Mouse (Mus musculus): ENCODE results near the gene Sdc1. TPM values are rescaled to one million over a fixed set of nuclear protein-coding genes. Genes with fewer than 3 reads are reported as not detected.

Sdc1 gene
- total and polyA plus RNA-seq, 3 experiments: 4.8 to 11.0 (median 5.7) TPM

GRCm38 (mm10) chr12:8804934-8805722, 34.0 kb downstream of the Sdc1 start:
- TF ChIP-seq CTCF (IDR thresholded peaks at IDR 0.05): no peak
- no peak for TF ChIP-seq EP300 (IDR thresholded peaks at IDR 0.05; ENCODE audit: insufficient read depth, low read depth, low read length)
- no peak for TF ChIP-seq POLR2A (IDR thresholded peaks at IDR 0.05; ENCODE audit: insufficient read depth, low read depth, low read length)
- no peak overlapping the region for H3K9ac ChIP-seq (ENCODE audit: low read depth, low read length)
- no peaks in the 10 kb centered on the region for H3K27me3 ChIP-seq (ENCODE audit: control insufficient read depth, insufficient read depth, low read length)
- no peaks in the 10 kb centered on the region for H3K4me1 ChIP-seq (ENCODE audit: control insufficient read depth, insufficient read depth, low read length)
- H3K79me2 ChIP-seq (replicated peaks; ENCODE audit: control insufficient read depth, insufficient read depth, low read length): no peaks in the 10 kb centered on the region
- WGBS: 77% methylated on average over 7 of the region's 7 CpGs
- intact Hi-C loops (cut with DNase I): no loop called here
- no peak overlapping the region for H3K4me3 ChIP-seq
- no peak overlapping the region for H3K27ac ChIP-seq
- DNase-seq: no peak
- H3K36me3 ChIP-seq (ENCODE audit: control insufficient read depth, insufficient read depth, low read length): no peaks in the 10 kb centered on the region

- Histone ChIP-seq H3K79me2 (replicated peaks; ENCODE audit: control insufficient read depth, insufficient read depth, low read length) (no peaks in the 10 kb centered on the region), H3K4me3 (no peak overlapping the region), H3K27me3 (ENCODE audit: control insufficient read depth, insufficient read depth, low read length) (no peaks in the 10 kb centered on the region), H3K9ac (ENCODE audit: low read depth, low read length) (no peak overlapping the region), H3K27ac (no peak overlapping the region), H3K36me3 (ENCODE audit: control insufficient read depth, insufficient read depth, low read length) (no peaks in the 10 kb centered on the region), H3K4me1 (ENCODE audit: control insufficient read depth, insufficient read depth, low read length) (peaks cover 2% of the 10 kb centered on the region; the same call in 1 of the 2 replicates)
- no peak for TF ChIP-seq POLR2A (IDR thresholded peaks at IDR 0.05; ENCODE audit: insufficient read depth, low read depth, low read length)
- no peak for TF ChIP-seq EP300 (IDR thresholded peaks at IDR 0.05; ENCODE audit: insufficient read depth, low read depth, low read length)
- no peak for TF ChIP-seq CTCF (IDR thresholded peaks at IDR 0.05)
- intact Hi-C loops (cut with DNase I): no loop called here
- no peak for DNase-seq
- WGBS: 59% methylated on average over 2 of the region's 2 CpGs
Measured at GRCm38 (mm10) chr12:8809086-8809485, 38.0 kb downstream of the Sdc1 start.

GRCm38 (mm10) chr12:8809626-8810025, 38.5 kb downstream of the Sdc1 start:
- no peak overlapping the region for H3K27ac ChIP-seq
- H3K4me3 ChIP-seq: no peak overlapping the region
- no peaks in the 10 kb centered on the region for H3K27me3 ChIP-seq (ENCODE audit: control insufficient read depth, insufficient read depth, low read length)
- H3K4me1 ChIP-seq (ENCODE audit: control insufficient read depth, insufficient read depth, low read length): peaks cover 2% of the 10 kb centered on the region; the same call in 1 of the 2 replicates
- TF ChIP-seq CTCF (IDR thresholded peaks at IDR 0.05) (no peak), POLR2A (IDR thresholded peaks at IDR 0.05; ENCODE audit: insufficient read depth, low read depth, low read length) (no peak)
- no peak for DNase-seq
- no peak overlapping the region for H3K9ac ChIP-seq (ENCODE audit: low read depth, low read length)
- no peaks in the 10 kb centered on the region for H3K36me3 ChIP-seq (ENCODE audit: control insufficient read depth, insufficient read depth, low read length)
- intact Hi-C loops (cut with DNase I): loop anchor here (5.0 kb wide), 1 partner anchor 37 kb away; the partner anchor contains the start of gene Sdc1
- 82% methylated on average over 6 of the region's 6 CpGs for WGBS
- H3K79me2 ChIP-seq (replicated peaks; ENCODE audit: control insufficient read depth, insufficient read depth, low read length): no peaks in the 10 kb centered on the region

- TF ChIP-seq POLR2A (IDR thresholded peaks at IDR 0.05; ENCODE audit: insufficient read depth, low read depth, low read length) (no peak), CTCF (IDR thresholded peaks at IDR 0.05) (no peak)
- H3K4me1 ChIP-seq (ENCODE audit: control insufficient read depth, insufficient read depth, low read length): peaks cover 2% of the 10 kb centered on the region; the same call in 1 of the 2 replicates
- no peak overlapping the region for H3K9ac ChIP-seq (ENCODE audit: low read depth, low read length)
- no peaks in the 10 kb centered on the region for H3K36me3 ChIP-seq (ENCODE audit: control insufficient read depth, insufficient read depth, low read length)
- no peak overlapping the region for H3K27ac ChIP-seq
- H3K27me3 ChIP-seq (ENCODE audit: control insufficient read depth, insufficient read depth, low read length): no peaks in the 10 kb centered on the region
- no peak for DNase-seq
- H3K4me3 ChIP-seq: no peak overlapping the region
- WGBS: 74% methylated on average over 2 of the region's 2 CpGs
- intact Hi-C loops (cut with DNase I): loop anchor here (5.0 kb wide), 1 partner anchor 39 kb away; the partner anchor contains the start of gene Sdc1
- no peaks in the 10 kb centered on the region for H3K79me2 ChIP-seq (replicated peaks; ENCODE audit: control insufficient read depth, insufficient read depth, low read length)
Measured at GRCm38 (mm10) chr12:8810966-8811365, 39.8 kb downstream of the Sdc1 start.

- WGBS: 57% methylated on average over 6 of the region's 6 CpGs
- DNase-seq: peak; percentile 46 to 51
- intact Hi-C loops (cut with DNase I): loop anchor here (5.0 kb wide), 1 partner anchor 39 kb away; the partner anchor contains the start of gene Sdc1
- peak; percentile 52 for TF ChIP-seq CTCF (IDR thresholded peaks at IDR 0.05)
- no peak for TF ChIP-seq EP300 (IDR thresholded peaks at IDR 0.05; ENCODE audit: insufficient read depth, low read depth, low read length)
- no peak overlapping the region for H3K27ac ChIP-seq
- H3K4me1 ChIP-seq (ENCODE audit: control insufficient read depth, insufficient read depth, low read length): peaks cover 2% of the 10 kb centered on the region; the same call in 1 of the 2 replicates
- no peak overlapping the region for H3K9ac ChIP-seq (ENCODE audit: low read depth, low read length)
- no peaks in the 10 kb centered on the region for H3K79me2 ChIP-seq (replicated peaks; ENCODE audit: control insufficient read depth, insufficient read depth, low read length)
- H3K4me3 ChIP-seq: no peak overlapping the region
- H3K27me3 ChIP-seq (ENCODE audit: control insufficient read depth, insufficient read depth, low read length): no peaks in the 10 kb centered on the region
- H3K36me3 ChIP-seq (ENCODE audit: control insufficient read depth, insufficient read depth, low read length): no peaks in the 10 kb centered on the region
Measured at GRCm38 (mm10) chr12:8811441-8811871, 40.3 kb downstream of the Sdc1 start.

GRCm38 (mm10) chr12:8811894-8812560, 40.9 kb downstream of the Sdc1 start:
- WGBS: 90% methylated on average over 5 of the region's 5 CpGs
- H3K79me2 ChIP-seq (replicated peaks; ENCODE audit: control insufficient read depth, insufficient read depth, low read length): no peaks in the 10 kb centered on the region
- TF ChIP-seq CTCF (IDR thresholded peaks at IDR 0.05) (no peak), EP300 (IDR thresholded peaks at IDR 0.05; ENCODE audit: insufficient read depth, low read depth, low read length) (no peak), POLR2A (IDR thresholded peaks at IDR 0.05; ENCODE audit: insufficient read depth, low read depth, low read length) (no peak)
- H3K4me3 ChIP-seq: no peak overlapping the region
- no peak for DNase-seq
- H3K9ac ChIP-seq (ENCODE audit: low read depth, low read length): no peak overlapping the region
- H3K27ac ChIP-seq: no peak overlapping the region
- H3K4me1 ChIP-seq (ENCODE audit: control insufficient read depth, insufficient read depth, low read length): peaks cover 2% of the 10 kb centered on the region; the same call in 1 of the 2 replicates
- intact Hi-C loops (cut with DNase I): loop anchor here (5.0 kb wide), 1 partner anchor 40 kb away; the partner anchor contains the start of gene Sdc1
- no peaks in the 10 kb centered on the region for H3K27me3 ChIP-seq (ENCODE audit: control insufficient read depth, insufficient read depth, low read length)
- no peaks in the 10 kb centered on the region for H3K36me3 ChIP-seq (ENCODE audit: control insufficient read depth, insufficient read depth, low read length)
